Mouse (Mus musculus) olfactory bulb, adult 2 months (tissue): ENCODE measurements around the gene Zc3h6. TPM values are rescaled to one million over a fixed set of nuclear protein-coding genes. Genes with fewer than 3 reads are reported as not detected.

Source experiments
- H3K27ac ChIP-seq: fragments of 200-500 bp; 2 replicates; pipeline ENCODE4 v1.5.1; 2012; ENCODE audit warnings: low read depth, low read length; ENCODE audit not compliant: insufficient read depth
- H3K4me1 ChIP-seq: fragments of 200-500 bp; 2 replicates; pipeline ENCODE4 v1.6.1; 2012; ENCODE audit warnings: low read length; ENCODE audit not compliant: control insufficient read depth, insufficient read depth
- H3K4me3 ChIP-seq: fragments of 200-500 bp; 2 replicates; pipeline ENCODE4 v1.5.1; 2012; ENCODE audit warnings: mild to moderate bottlenecking, low read depth, low read length, moderate library complexity; ENCODE audit not compliant: insufficient read depth
- CTCF ChIP-seq: fragments of 200-500 bp; IDR thresholded peaks from 2 replicates; pipeline ENCODE4 v1.5.1; 2012; ENCODE audit warnings: low read depth, mild to moderate bottlenecking, low read length, moderate library complexity; ENCODE audit not compliant: insufficient read depth
- POLR2A ChIP-seq: fragments of 200-500 bp; IDR thresholded peaks from 2 replicates; pipeline ENCODE4 v1.6.1; 2012; ENCODE audit warnings: mild to moderate bottlenecking, low read depth, low read length, moderate library complexity; ENCODE audit not compliant: insufficient read depth
- WGBS: fragments of 180-500 bp; shearing (Covaris S2); methylation state at CpG from one replicate; pipeline ENCODE4 v1.1.7; 2018; 5-methylcytosine and 5-hydroxymethylcytosine counted together
- polyA plus RNA-seq: library from polyadenylated mRNA; stranded (reverse); fragments of >200 nt; gene quantifications from 2 replicates; pipeline ENCODE4 v1.2.4, GENCODE M21; 2012; ENCODE audit warnings: low replicate concordance; ENCODE audit not compliant: missing spikeins, insufficient read depth, insufficient read length

The Zc3h6 gene
- polyA plus RNA-seq, 1 experiment: not detected

- H3K4me3 ChIP-seq: no peak overlapping the region
- H3K4me1 ChIP-seq: no peaks in the 10 kb centered on the region
- no peak overlapping the region for H3K27ac ChIP-seq
- TF ChIP-seq CTCF (no peak), POLR2A (no peak)
- 65% methylated on average over 4 of the region's 4 CpGs for WGBS
These were observed 85.3 kb downstream of the Zc3h6 start for GRCm38 (mm10) chr2:129052451-129052983.

GRCm38 (mm10) chr2:129055741-129056140 lies 88.5 kb downstream of the Zc3h6 start:
- Histone ChIP-seq H3K27ac (no peak overlapping the region), H3K4me1 (no peaks in the 10 kb centered on the region), H3K4me3 (no peak overlapping the region)
- TF ChIP-seq POLR2A (no peak), CTCF (no peak)
- WGBS: 93% methylated on average over 6 of the region's 6 CpGs

DNA sequence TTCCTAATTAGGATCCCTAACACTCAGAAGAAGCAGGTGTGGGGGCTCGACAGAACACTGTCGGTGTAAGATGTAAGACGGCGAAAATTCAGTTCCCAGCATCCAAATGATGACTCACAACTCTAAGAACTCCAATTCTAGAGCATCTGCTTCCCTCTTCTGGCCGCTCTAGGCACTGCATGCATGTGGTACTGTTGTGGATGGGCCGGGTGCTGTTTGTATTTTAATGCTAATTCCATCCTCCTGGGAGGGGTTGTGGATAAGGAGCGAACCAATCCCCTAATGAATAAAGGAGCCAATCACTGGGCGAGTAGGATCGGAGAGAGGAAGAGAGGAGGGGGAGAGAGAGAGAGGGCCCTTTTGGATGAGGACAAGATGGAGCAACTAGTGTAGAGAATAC lies 89.4 kb downstream of the Zc3h6 start:
- WGBS: 41% methylated on average over 9 of the region's 9 CpGs
- Histone ChIP-seq H3K4me1 (no peaks in the 10 kb centered on the region), H3K27ac (no peak overlapping the region), H3K4me3 (no peak overlapping the region)
- TF ChIP-seq CTCF: no peak
- TF ChIP-seq POLR2A: no peak

DNA sequence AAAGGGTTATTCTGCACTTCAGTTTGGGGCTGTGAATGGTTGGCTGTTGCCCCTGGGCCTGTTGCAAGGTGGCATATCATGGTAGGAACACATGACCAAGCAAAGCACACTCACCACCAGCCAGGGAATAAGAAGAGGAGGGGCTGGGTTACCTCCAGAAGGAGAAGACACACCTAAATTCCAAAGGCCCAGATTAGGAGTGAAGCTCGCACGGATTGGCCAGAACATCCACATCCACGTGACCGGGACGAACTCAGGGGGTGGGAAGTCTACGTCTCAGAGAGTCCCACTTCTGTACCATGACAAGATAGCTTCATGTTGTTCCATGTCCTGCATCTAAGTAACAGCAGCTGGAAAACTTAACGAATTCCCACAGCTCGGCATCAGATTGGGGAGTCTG lies 90.1 kb downstream of the Zc3h6 start:
- WGBS: 95% methylated on average over 8 of the region's 8 CpGs
- no peak for TF ChIP-seq CTCF
- TF ChIP-seq POLR2A: no peak
- no peaks in the 10 kb centered on the region for H3K4me1 ChIP-seq

DNA sequence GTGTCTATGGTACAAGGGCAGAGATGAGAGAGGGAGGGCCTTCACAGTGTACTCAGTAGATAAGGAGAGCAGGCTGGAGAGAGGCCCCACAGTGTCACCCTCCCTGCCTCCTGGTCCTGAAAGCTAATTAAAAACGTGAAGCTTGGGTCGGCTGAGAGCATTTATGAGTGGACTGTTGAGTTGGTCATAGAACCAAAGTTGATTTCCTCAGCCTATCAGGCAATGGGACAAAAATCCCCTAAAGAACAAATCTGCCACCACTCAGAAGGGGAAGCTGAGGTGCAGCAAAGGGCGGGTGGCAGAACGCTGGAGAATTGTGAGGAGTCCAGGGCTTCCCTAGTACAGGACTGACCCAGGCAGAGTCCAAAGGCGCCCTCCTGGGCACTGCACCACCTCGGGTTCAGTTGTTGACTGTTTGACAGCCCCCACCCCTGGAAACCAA lies 90.7 kb downstream of the Zc3h6 start:
- TF ChIP-seq CTCF: no peak
- TF ChIP-seq POLR2A: no peak
- H3K4me1 ChIP-seq: no peaks in the 10 kb centered on the region
- no peak overlapping the region for H3K4me3 ChIP-seq
- H3K27ac ChIP-seq: no peak overlapping the region
- WGBS: 92% methylated on average over 6 of the region's 6 CpGs

More for the DNA sequence above, 90.1 kb downstream of the Zc3h6 start:
- no peak overlapping the region for H3K27ac ChIP-seq
- H3K4me3 ChIP-seq: no peak overlapping the region

DNA sequence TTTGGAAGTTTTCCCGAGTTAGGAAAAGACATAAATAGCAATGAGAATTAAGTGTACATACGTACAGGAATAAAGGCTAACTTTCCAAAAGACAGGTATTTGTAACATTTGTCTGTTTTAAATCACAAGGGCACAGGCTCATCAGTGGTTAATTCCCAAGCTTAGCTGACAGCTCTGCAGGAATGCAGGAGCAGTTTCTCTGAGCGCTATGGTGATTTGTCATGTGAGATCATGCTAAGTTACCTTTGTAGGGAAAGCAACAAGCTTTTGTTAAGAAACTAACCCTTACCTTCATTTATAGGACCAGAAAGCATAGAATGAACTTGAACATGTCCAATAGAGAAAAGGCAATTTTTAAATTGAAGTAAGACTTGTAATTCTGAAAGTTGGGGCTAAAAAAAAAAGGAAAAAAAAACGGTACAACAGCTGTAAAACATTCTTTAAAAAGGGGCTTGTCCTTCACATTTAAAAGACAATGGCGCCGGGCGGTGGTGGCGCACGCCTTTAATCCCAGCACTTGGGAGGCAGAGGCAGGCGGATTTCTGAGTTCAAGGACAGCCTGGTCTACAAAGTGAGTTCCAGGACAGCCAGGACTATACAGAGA lies 94.4 kb downstream of the Zc3h6 start:
- Histone ChIP-seq H3K4me1 (no peaks in the 10 kb centered on the region), H3K27ac (no peak overlapping the region), H3K4me3 (no peak overlapping the region)
- TF ChIP-seq CTCF (no peak), POLR2A (no peak)
- 84% methylated on average over 10 of the region's 10 CpGs for WGBS

- TF ChIP-seq CTCF (no peak), POLR2A (peak; percentile 79)
- under 1% methylated on average over 62 of the region's 62 CpGs for WGBS
- peaks cover 6% of the 10 kb centered on the region for H3K4me1 ChIP-seq
- H3K4me3 ChIP-seq: peak within 1 kb of the TSS; percentile 63
- 0 out of 2 replicates have a peak within 1 kb of the TSS, but pooled peaks have one; percentile 11 for H3K27ac ChIP-seq
These were observed 98.5 kb downstream of the Zc3h6 start, which contains the start of gene Ttl for GRCm38 (mm10) chr2:129065437-129066282. Gene Ttl, plus strand, starts transcription at chr2:129065942.

DNA sequence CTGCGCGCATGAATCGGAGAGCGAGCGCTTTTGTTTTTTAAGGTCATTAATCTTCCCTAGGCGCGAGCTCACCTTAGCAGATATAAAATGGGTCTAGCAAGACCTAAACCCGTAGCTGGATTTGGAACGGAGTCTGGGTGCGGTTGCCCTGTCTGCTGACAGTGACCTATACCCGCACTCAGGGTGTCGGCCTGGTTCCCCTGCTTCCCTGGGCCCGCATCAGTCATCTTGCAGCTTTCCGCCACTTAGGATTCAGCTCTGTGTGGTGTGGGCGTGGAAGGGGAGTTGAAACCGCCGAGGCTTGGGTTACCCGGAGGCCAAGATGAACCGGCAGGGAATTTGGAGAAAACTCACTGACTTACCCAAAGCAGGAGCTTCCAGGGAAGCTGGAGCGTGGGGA lies 99.1 kb downstream of the Zc3h6 start:
- under 1% methylated on average over 20 of the region's 20 CpGs for WGBS
- Histone ChIP-seq H3K27ac (0 out of 2 replicates have a peak overlapping the region, but pooled peaks have one; percentile 11), H3K4me3 (peak overlapping the region; percentile 63), H3K4me1 (peaks cover 6% of the 10 kb centered on the region)
- TF ChIP-seq POLR2A (no peak), CTCF (no peak)

Other genes starting within 250 kb of the Zc3h6 start
- gene Tmem87b, start 149.3 kb upstream of the Zc3h6 start, polyA plus RNA-seq: not detected in 2 replicates
- not detected in 2 replicates for gene Fbln7, start 104.4 kb upstream of the Zc3h6 start, polyA plus RNA-seq
- not detected in 2 replicates for gene Zc3h8, start 23.3 kb upstream of the Zc3h6 start, polyA plus RNA-seq
- not detected in 2 replicates for gene Gm10762, start 323 bp downstream of the Zc3h6 start, polyA plus RNA-seq
- gene Vinac1, start 80.8 kb downstream of the Zc3h6 start, polyA plus RNA-seq: not detected in 2 replicates
- gene Ttl, start 98.5 kb downstream of the Zc3h6 start, polyA plus RNA-seq: not detected in 2 replicates
- gene Polr1b, start 133.6 kb downstream of the Zc3h6 start, polyA plus RNA-seq: not detected in 2 replicates
- not detected in 2 replicates for gene Chchd5, start 162.3 kb downstream of the Zc3h6 start, polyA plus RNA-seq
- gene Slc20a1, start 231.4 kb downstream of the Zc3h6 start, polyA plus RNA-seq: 298 TPM in 1 of 2 replicates, not detected in the other